ENCODE assay signal across 8 mouse cellular contexts in the genomic region with DNA sequence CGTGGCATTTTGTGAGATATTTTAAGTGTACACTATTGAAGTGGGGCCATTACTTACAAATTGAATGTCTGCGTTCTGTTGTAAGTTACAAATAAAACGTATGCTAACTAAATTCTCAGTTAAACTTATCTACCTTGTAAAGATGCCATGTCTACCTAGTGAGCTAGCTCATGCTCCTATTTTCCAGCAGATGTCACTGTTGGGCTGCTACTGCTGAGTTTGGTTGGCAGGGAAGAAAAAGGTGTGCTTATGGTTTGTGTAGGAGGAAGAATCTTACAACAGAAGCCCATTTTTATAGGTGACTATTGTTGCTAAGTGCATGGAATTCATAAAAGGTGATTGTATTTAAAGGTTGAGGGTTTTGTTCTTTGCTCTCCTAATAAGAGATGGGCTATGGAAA. TPM values are rescaled to one million over a fixed set of nuclear protein-coding genes. Genes with fewer than 3 reads are reported as not detected.
DNase-seq lines count a peak whose midpoint lies in the region; ATAC-seq and TF ChIP-seq lines count a peak whose summit lies in the region.
"Had no signal": no experiment of that assay in that cellular context is flagged by ENCODE, and none has a peak within 500 bp of the region (broad histone marks: within the 10 kb centered on the region; RNA-seq: fewer than 3 reads in every experiment).

No protein-coding gene starts in this region.

- H3K36me3 ChIP-seq in E14TG2a.4 (ENCODE audit: insufficient read depth, low read length) = peaks cover 31% of the 10 kb centered on the region
- H3K36me3 ChIP-seq in neural tube, embryonic 15.5 days = no peaks in the 10 kb centered on the region
- H3K36me3 ChIP-seq: midbrain, embryonic 12.5 days had no signal

- peak; percentile 26 to 38 for DNase-seq in layer of hippocampus, adult 2 months (ENCODE audit: low spot score in 2 of 2)
- no peak for DNase-seq in layer of hippocampus, postnatal 25 days (ENCODE audit: extremely low spot score in 1 of 2, low spot score in 1 of 2)
- DNase-seq in ZHBTc4 (ENCODE audit: low read depth, low spot score) = peak; percentile 57

- H3K4me2 ChIP-seq in neural tube, embryonic 15.5 days = no peak overlapping the region
- H3K4me2 ChIP-seq: midbrain, embryonic 12.5 days had no signal

- no peak overlapping the region for H3K27ac ChIP-seq in layer of hippocampus, adult 2 months
- no peak overlapping the region for H3K27ac ChIP-seq in neural tube, embryonic 15.5 days (replicated peaks)
- H3K27ac ChIP-seq: midbrain, embryonic 12.5 days had no signal

- 68% methylated on average over 3 of the region's 3 CpGs for WGBS in neural tube, embryonic 15.5 days

- no peaks in the 10 kb centered on the region for H3K27me3 ChIP-seq in E14TG2a.4 (ENCODE audit: insufficient read depth, low read length)
- no peaks in the 10 kb centered on the region for H3K27me3 ChIP-seq in neural tube, embryonic 15.5 days (replicated peaks)
- H3K27me3 ChIP-seq: midbrain, embryonic 12.5 days had no signal

- no peaks in the 10 kb centered on the region for H3K4me1 ChIP-seq in E14TG2a.4 (replicated peaks; ENCODE audit: low read depth, low read length)
- no peaks in the 10 kb centered on the region for H3K4me1 ChIP-seq in neural tube, embryonic 15.5 days
- H3K4me1 ChIP-seq: midbrain, embryonic 12.5 days had no signal

- H3K4me3 ChIP-seq in layer of hippocampus, adult 2 months = no peak overlapping the region
- H3K4me3 ChIP-seq in E14TG2a.4 (replicated peaks; ENCODE audit: low read length) = no peak overlapping the region
- no peak overlapping the region for H3K4me3 ChIP-seq in neural tube, embryonic 15.5 days (replicated peaks)
- H3K4me3 ChIP-seq: midbrain, embryonic 12.5 days had no signal

- no peak overlapping the region for H3K9ac ChIP-seq in neural tube, embryonic 15.5 days (replicated peaks)
- H3K9ac ChIP-seq: midbrain, embryonic 12.5 days had no signal

- no peaks in the 10 kb centered on the region for H3K9me3 ChIP-seq in E14TG2a.4 (ENCODE audit: low read length)
- H3K9me3 ChIP-seq in neural tube, embryonic 15.5 days (replicated peaks) = no peaks in the 10 kb centered on the region
- H3K9me3 ChIP-seq: midbrain, embryonic 12.5 days had no signal

- TF ChIP-seq CTCF in layer of hippocampus, adult 2 months (conservative IDR thresholded peaks at IDR 0.05) = peak; percentile 91
- peak; percentile 68 for TF ChIP-seq CTCF in E14TG2a.4 (conservative IDR thresholded peaks at IDR 0.05; ENCODE audit: low read length)

- peak; percentile 39 to 67; a peak in 2 of 4 replicates for ATAC-seq in hematopoietic stem cell, adult 5-6 weeks (replicated peaks in 1 of 2; ENCODE audit: insufficient read depth in 1 of 2, low FRiP score in 2 of 2, low TSS enrichment in 1 of 2, low read depth in 1 of 2, poor library complexity in 2 of 2, severe bottlenecking in 2 of 2)
- peak; percentile 77; the same call in 1 of the 2 replicates for ATAC-seq in neural tube, embryonic 15.5 days (ENCODE audit: low FRiP score)
- ATAC-seq in erythroblast, adult 5-6 weeks (replicated peaks; ENCODE audit: low FRiP score, poor library complexity, severe bottlenecking) = no peak; the same call in 1 of the 2 replicates

RNA-seq across cellular contexts. Expression of gene Ambra1, which starts 49.2 kb away (rescaled TPM):
- 10 to 100 TPM; 49.7 to 50.4 TPM for total RNA-seq in layer of hippocampus, adult 2 months (2021)
- 10 to 100 TPM; 44.8 to 47.1 TPM for total RNA-seq in layer of hippocampus, postnatal 25 days (2021)
- 19.8 and 40.4 TPM in 2 replicates for total RNA-seq in hematopoietic stem cell, adult 5-6 weeks (2017)
- polyA plus RNA-seq in neural tube, embryonic 15.5 days (2015; fragmentation: Nextera tagmentation; extraction: Ambion mirVana) = 21.3 and 22.0 TPM in 2 replicates
- 16.5 and 32.2 TPM in 2 replicates for total RNA-seq in erythroblast, adult 5-6 weeks (2015; ENCODE audit: low replicate concordance)
- 15.8 and 30.9 TPM in 2 replicates for total RNA-seq in erythroblast, adult 5-6 weeks (2017; ENCODE audit: low replicate concordance)

Comparison
In these comparisons a context has a peak if more than half of its experiments do, and no peak if none do; other contexts are left out.
1. DNase-seq: peak in layer of hippocampus, adult 2 months (2 of 2) and ZHBTc4 (single experiment); none in layer of hippocampus, postnatal 25 days (0 of 2).